Mouse (Mus musculus) stomach, postnatal 0 days (tissue): ENCODE results near the gene Gnaz. TPM values are rescaled to one million over a fixed set of nuclear protein-coding genes. Genes with fewer than 3 reads are reported as not detected.

Experiments used
- ATAC-seq: fragments of 200-750 bp; cut with Nextera tagmentation; 2 replicates; pipeline ENCODE4 v1.8.0; 2017; ENCODE audit not compliant: low FRiP score, low TSS enrichment
- DNase-seq: peaks from one replicate; pipeline ENCODE4 v3.0.0-alpha.2; 2016; ENCODE audit warnings: low spot score
- H3K27ac ChIP-seq: fragments of 300-500 bp; sonication (generic); replicated peaks from 2 replicates; pipeline ENCODE4 v1.5.1; 2014; ENCODE audit warnings: mild to moderate bottlenecking, control low read depth
- H3K27me3 ChIP-seq: fragments of 300-500 bp; sonication (generic); 2 replicates; pipeline ENCODE4 v1.6.1; 2014; ENCODE audit warnings: low read length; ENCODE audit not compliant: control insufficient read depth, insufficient read depth
- H3K36me3 ChIP-seq: fragments of 300-500 bp; sonication (generic); 2 replicates; pipeline ENCODE4 v1.6.1; 2014; ENCODE audit warnings: low read length, mixed read lengths; ENCODE audit not compliant: control insufficient read depth, insufficient read depth
- H3K4me1 ChIP-seq: fragments of 300-500 bp; sonication (generic); replicated peaks from 2 replicates; pipeline ENCODE4 v1.6.1; 2014; ENCODE audit warnings: antibody characterized with exemption; ENCODE audit not compliant: control insufficient read depth, insufficient read depth
- H3K4me2 ChIP-seq: fragments of 300-500 bp; sonication (generic); replicated peaks from 2 replicates; pipeline ENCODE4 v1.6.1; 2014; ENCODE audit warnings: low read depth, mild to moderate bottlenecking, control low read depth, moderate library complexity
- H3K4me3 ChIP-seq: fragments of 300-500 bp; sonication (generic); 2 replicates; pipeline ENCODE4 v1.5.1; 2014; ENCODE audit warnings: low read depth, low read length, control low read depth
- H3K9ac ChIP-seq: fragments of 300-500 bp; sonication (generic); 2 replicates; pipeline ENCODE4 v1.6.1; 2014; ENCODE audit warnings: mild to moderate bottlenecking, low read length, control low read depth, mixed read lengths
- H3K9me3 ChIP-seq: fragments of 300-500 bp; sonication (generic); 2 replicates; pipeline ENCODE4 v1.6.1; 2016; ENCODE audit warnings: low read length; ENCODE audit not compliant: control insufficient read depth
- CTCF ChIP-seq: IDR thresholded peaks from 2 replicates; pipeline ENCODE4 v1.5.1; 2016; ENCODE audit warnings: antibody characterized with exemption, low read depth, mild to moderate bottlenecking, moderate library complexity
- EP300 ChIP-seq: optimal IDR thresholded peaks from 2 replicates; pipeline ENCODE3; 2016; ENCODE audit warnings: antibody characterized with exemption
- WGBS: fragments of 180-500 bp; shearing (Covaris S2); extraction: QIAGEN DNeasy Blood & Tissue Kit; methylation state at CpG from one replicate; pipeline ENCODE4 v1.1.7; 2014; 5-methylcytosine and 5-hydroxymethylcytosine counted together
- polyA plus RNA-seq: library from polyadenylated mRNA; unstranded; fragments of >200 nt; fragmentation: Nextera tagmentation; extraction: Ambion mirVana; gene quantifications from 2 replicates; pipeline ENCODE4 v1.2.1, GENCODE M21; 2015

Gene Gnaz
- polyA plus RNA-seq, 1 experiment from 2014 or later: 3.4 TPM

- Histone ChIP-seq H3K9ac (no peak overlapping the region), H3K4me3 (no peak overlapping the region), H3K27ac (no peak overlapping the region), H3K36me3 (no peaks in the 10 kb centered on the region), H3K9me3 (no peaks in the 10 kb centered on the region), H3K4me1 (no peaks in the 10 kb centered on the region), H3K4me2 (peak overlapping the region; percentile 17; the same call in 1 of the 2 replicates), H3K27me3 (no peaks in the 10 kb centered on the region)
- peak; percentile 75 for TF ChIP-seq CTCF
- no peak for TF ChIP-seq EP300
- no peak for ATAC-seq
- WGBS: 25% methylated on average over 21 of the region's 21 CpGs
- DNase-seq: peak; percentile 59
These were observed 41.7 kb upstream of the Gnaz start for GRCm38 (mm10) chr10:74925324-74925723.

DNA sequence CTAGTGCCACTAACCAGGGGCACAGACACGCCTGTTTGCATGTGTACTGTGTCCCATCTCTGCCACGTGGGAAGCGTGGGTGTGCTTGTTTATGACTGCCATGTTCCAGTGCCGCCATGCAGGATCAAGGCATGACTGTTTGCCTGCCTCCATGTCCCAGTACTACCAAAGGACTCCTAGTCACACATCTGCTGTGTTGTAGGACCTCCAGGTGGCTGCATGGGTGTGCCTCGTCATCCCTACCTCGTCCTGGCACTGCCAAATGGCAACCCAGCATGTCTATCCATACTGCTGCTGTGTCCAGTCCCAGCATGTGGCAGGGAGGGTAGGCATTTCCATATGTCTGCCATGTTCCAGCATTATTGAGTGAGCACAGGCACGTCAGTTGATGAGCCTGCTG lies 38.7 kb upstream of the Gnaz start:
- no peak overlapping the region for H3K9ac ChIP-seq
- no peaks in the 10 kb centered on the region for H3K9me3 ChIP-seq
- no peak overlapping the region for H3K27ac ChIP-seq
- H3K36me3 ChIP-seq: no peaks in the 10 kb centered on the region
- no peaks in the 10 kb centered on the region for H3K4me1 ChIP-seq
- TF ChIP-seq CTCF (no peak), EP300 (no peak)
- DNase-seq (no peak), ATAC-seq (no peak)
- WGBS: 85% methylated on average over 7 of the region's 7 CpGs
- no peak overlapping the region for H3K4me3 ChIP-seq
- no peaks in the 10 kb centered on the region for H3K27me3 ChIP-seq
- H3K4me2 ChIP-seq: no peak overlapping the region

GRCm38 (mm10) chr10:74929578-74929977 lies 37.4 kb upstream of the Gnaz start:
- Histone ChIP-seq H3K9ac (no peak overlapping the region), H3K4me2 (no peak overlapping the region), H3K27me3 (no peaks in the 10 kb centered on the region), H3K4me3 (no peak overlapping the region), H3K9me3 (no peaks in the 10 kb centered on the region), H3K27ac (no peak overlapping the region), H3K36me3 (no peaks in the 10 kb centered on the region), H3K4me1 (no peaks in the 10 kb centered on the region)
- 70% methylated on average over 6 of the region's 6 CpGs for WGBS
- no peak for TF ChIP-seq EP300
- peak; percentile 68 for TF ChIP-seq CTCF
- DNase-seq (peak; percentile 47), ATAC-seq (no peak)

GRCm38 (mm10) chr10:74930541-74930940 lies 36.4 kb upstream of the Gnaz start:
- WGBS: 67% methylated on average over 3 of the region's 3 CpGs
- TF ChIP-seq EP300 (no peak), CTCF (peak; percentile 22; the same call in 1 of the 2 replicates)
- Histone ChIP-seq H3K4me3 (no peak overlapping the region), H3K27me3 (no peaks in the 10 kb centered on the region), H3K4me2 (no peak overlapping the region), H3K9ac (no peak overlapping the region), H3K27ac (no peak overlapping the region), H3K36me3 (no peaks in the 10 kb centered on the region), H3K4me1 (no peaks in the 10 kb centered on the region), H3K9me3 (no peaks in the 10 kb centered on the region)
- ATAC-seq: no peak
- peak; percentile 11 for DNase-seq

GRCm38 (mm10) chr10:74931631-74932030 lies 35.3 kb upstream of the Gnaz start:
- H3K9ac ChIP-seq: no peak overlapping the region
- 66% methylated on average over 6 of the region's 6 CpGs for WGBS
- H3K9me3 ChIP-seq: no peaks in the 10 kb centered on the region
- H3K36me3 ChIP-seq: no peaks in the 10 kb centered on the region
- TF ChIP-seq EP300 (no peak), CTCF (no peak)
- H3K4me2 ChIP-seq: no peak overlapping the region
- H3K4me3 ChIP-seq: no peak overlapping the region
- ATAC-seq (no peak), DNase-seq (peak; percentile 4)
- no peak overlapping the region for H3K27ac ChIP-seq
- no peaks in the 10 kb centered on the region for H3K4me1 ChIP-seq
- H3K27me3 ChIP-seq: no peaks in the 10 kb centered on the region

- ATAC-seq: no peak
- TF ChIP-seq EP300: no peak
- no peak for TF ChIP-seq CTCF
- Histone ChIP-seq H3K4me3 (no peak overlapping the region), H3K4me1 (no peaks in the 10 kb centered on the region), H3K27me3 (no peaks in the 10 kb centered on the region), H3K4me2 (no peak overlapping the region), H3K27ac (no peak overlapping the region), H3K9me3 (no peaks in the 10 kb centered on the region), H3K9ac (no peak overlapping the region), H3K36me3 (no peaks in the 10 kb centered on the region)
- WGBS: 80% methylated on average over 6 of the region's 6 CpGs
- DNase-seq: no peak
These were observed 34.5 kb upstream of the Gnaz start for GRCm38 (mm10) chr10:74932487-74932886.
